Comparison of ENCODE assay signal across 7 mouse cellular contexts in genomic region chr10:69185894-69186893, GRCm38 (mm10). TPM values are rescaled to one million over a fixed set of nuclear protein-coding genes. Genes with fewer than 3 reads are reported as not detected.
A peak's percentile ranks its signal among the peaks of the same experiment; 100 is the strongest.
DNase-seq lines count a peak whose midpoint lies in the region; ATAC-seq and TF ChIP-seq lines count a peak whose summit lies in the region.

No protein-coding gene starts in this region.

- WGBS in intestine, postnatal 0 days, result 15% methylated on average over 21 of the region's 21 CpGs
- 38% methylated on average over 21 of the region's 21 CpGs for WGBS in midbrain, embryonic 10.5 days

- ATAC-seq in intestine, postnatal 0 days, result peak; percentile 84

- peak; percentile 85 for TF ChIP-seq CTCF in intestine, postnatal 0 days (IDR thresholded peaks at IDR 0.05; ENCODE audit: low read depth)

- intact Hi-C loops in left cerebral cortex, postnatal 36 days (cut with DNase I), result loop anchor here (1.0 to 5.0 kb wide), 3 partner anchors 27 to 136 kb away; partner anchors contain the start of gene A930033H14Rik

- no peaks in the 10 kb centered on the region for H3K9me3 ChIP-seq in intestine, postnatal 0 days (ENCODE audit: control insufficient read depth)
- H3K9me3 ChIP-seq in midbrain, embryonic 10.5 days (replicated peaks), result 0 out of 2 replicates have a peak, but pooled peaks cover 2% of the 10 kb centered on the region

- peak overlapping the region; percentile 28 for H3K4me3 ChIP-seq in intestine, postnatal 0 days (ENCODE audit: low read depth, low read length)
- peak overlapping the region; percentile 38 for H3K4me3 ChIP-seq in midbrain, embryonic 10.5 days

- no peaks in the 10 kb centered on the region for H3K27me3 ChIP-seq in intestine, postnatal 0 days (replicated peaks; ENCODE audit: control insufficient read depth, insufficient read depth, low read length)
- H3K27me3 ChIP-seq in midbrain, embryonic 10.5 days (ENCODE audit: low read depth, poor library complexity, severe bottlenecking), result no peaks in the 10 kb centered on the region

- H3K4me1 ChIP-seq in intestine, postnatal 0 days (replicated peaks; ENCODE audit: control insufficient read depth, insufficient read depth, low read length), result no peaks in the 10 kb centered on the region
- H3K4me1 ChIP-seq in midbrain, embryonic 10.5 days, result no peaks in the 10 kb centered on the region

- H3K27ac ChIP-seq in intestine, postnatal 0 days (ENCODE audit: low read depth, low read length), result 0 out of 2 replicates have a peak overlapping the region, but pooled peaks have one; percentile 6
- H3K27ac ChIP-seq in midbrain, embryonic 10.5 days (replicated peaks), result no peak overlapping the region

- no peak overlapping the region for H3K9ac ChIP-seq in intestine, postnatal 0 days (ENCODE audit: low read depth, low read length)

- peak overlapping the region; percentile 58 for H3K4me2 ChIP-seq in intestine, postnatal 0 days (replicated peaks; ENCODE audit: low read depth)

- DNase-seq in adrenal gland, adult 8-10 months, result peak; percentile 52
- peak; percentile 72 for DNase-seq in embryo, embryonic 11.5 days (ENCODE audit: low read depth, low spot score)
- peak; percentile 61 for DNase-seq in gonadal fat pad, adult 2 months (ENCODE audit: low read depth)
- DNase-seq in left cerebral cortex, postnatal 36 days (ENCODE audit: low spot score in 2 of 2), result peak; percentile 48 to 56
- DNase-seq in midbrain, embryonic 10.5 days (ENCODE audit: low spot score), result peak; percentile 60
- DNase-seq in right cerebral cortex, postnatal 4 days, result peak; percentile 61

- no peaks in the 10 kb centered on the region for H3K36me3 ChIP-seq in intestine, postnatal 0 days (ENCODE audit: control insufficient read depth, insufficient read depth)
- H3K36me3 ChIP-seq in midbrain, embryonic 10.5 days, result no peaks in the 10 kb centered on the region

RNA-seq across cellular contexts. Expression of gene A930033H14Rik, which starts 26.7 kb away (rescaled TPM):
- total RNA-seq in adrenal gland, adult 8-10 months (2022), result 1 to 10 TPM; 2.0 to 4.5 (median 3.5) TPM
- polyA plus RNA-seq in gonadal fat pad, adult 2 months (2012; rRNA removed), result 0.99 and 1.4 TPM in 2 replicates
- 1.0 and 1.4 TPM in 2 replicates for polyA plus RNA-seq in intestine, postnatal 0 days (2015; fragmentation: Nextera tagmentation; extraction: Ambion mirVana)
- 1 to 10 TPM; 3.0 to 4.2 TPM for total RNA-seq in left cerebral cortex, postnatal 36 days (2021)
- 1.0 and 1.1 TPM in 2 replicates for polyA plus RNA-seq in midbrain, embryonic 10.5 days (2016; fragmentation: Nextera tagmentation; extraction: Ambion mirVana)

RNA-seq across cellular contexts. Expression of gene Rhobtb1, which starts 35.0 kb away (rescaled TPM):
- 10 to 100 TPM in 3 of 4 experiments, 1 to 10 TPM in 1; 9.6 to 14.1 (median 13.2) TPM for total RNA-seq in adrenal gland, adult 8-10 months (2022)
- polyA plus RNA-seq in gonadal fat pad, adult 2 months (2012; rRNA removed), result 7.4 and 8.9 TPM in 2 replicates
- polyA plus RNA-seq in intestine, postnatal 0 days (2015; fragmentation: Nextera tagmentation; extraction: Ambion mirVana), result 11.3 and 13.2 TPM in 2 replicates
- 1 to 10 TPM; 4.7 to 9.3 TPM for total RNA-seq in left cerebral cortex, postnatal 36 days (2021)
- polyA plus RNA-seq in midbrain, embryonic 10.5 days (2016; fragmentation: Nextera tagmentation; extraction: Ambion mirVana), result 12.6 and 13.9 TPM in 2 replicates
